Mouse (Mus musculus) G1E (cell line): ENCODE measurements around the gene Map1lc3b. TPM values are rescaled to one million over a fixed set of nuclear protein-coding genes. Genes with fewer than 3 reads are reported as not detected.

Experiments used
- ATAC-seq: 2 replicates; pipeline ENCODE4 v1.8.0; 2016; ENCODE audit warnings: mild to moderate bottlenecking; ENCODE audit not compliant: insufficient number of reproducible peaks, poor library complexity, low FRiP score, severe bottlenecking; ENCODE audit errors: extremely low read depth
- DNase-seq: peaks from one replicate; pipeline ENCODE4 v3.0.0; 2012; ENCODE audit warnings: low spot score
- H3K27me3 ChIP-seq: 2 replicates; pipeline ENCODE4 v1.6.1; 2012; ENCODE audit warnings: mild to moderate bottlenecking, low read length, inconsistent platforms; ENCODE audit not compliant: insufficient read depth
- H3K36me3 ChIP-seq: replicated peaks from 2 replicates; pipeline ENCODE3; 2012; ENCODE audit warnings: mild to moderate bottlenecking, inconsistent platforms
- H3K4me1 ChIP-seq: 2 replicates; pipeline ENCODE4 v1.6.1; 2012; ENCODE audit warnings: low read depth, low read length, inconsistent platforms, mixed read lengths; ENCODE audit not compliant: insufficient read depth
- H3K4me3 ChIP-seq: 2 replicates; pipeline ENCODE4 v1.5.1; 2012; ENCODE audit warnings: low read depth, mild to moderate bottlenecking, inconsistent platforms, low read length, moderate library complexity, mixed read lengths
- H3K9me3 ChIP-seq: replicated peaks from 2 replicates; pipeline ENCODE4 v1.6.1; 2012; ENCODE audit warnings: inconsistent platforms
- CTCF ChIP-seq: IDR thresholded peaks from 2 replicates; pipeline ENCODE4 v1.5.1; 2012; ENCODE audit warnings: low read depth, low read length, inconsistent platforms, mixed read lengths
- GATA1 ChIP-seq: IDR thresholded peaks from 2 replicates; pipeline ENCODE4 v1.6.1; 2012; ENCODE audit warnings: borderline replicate concordance, low read length, inconsistent platforms, mixed read lengths
- GATA2 ChIP-seq: IDR thresholded peaks from 2 replicates; pipeline ENCODE4 v1.6.1; 2012; ENCODE audit warnings: low read depth, low read length, inconsistent platforms, borderline replicate concordance
- POLR2AphosphoS5 ChIP-seq: IDR thresholded peaks from 2 replicates; pipeline ENCODE4 v1.6.1; 2012; ENCODE audit warnings: low read depth, low read length, inconsistent platforms; ENCODE audit not compliant: insufficient replicate concordance
- TAL1 ChIP-seq: conservative IDR thresholded peaks from 2 replicates; pipeline ENCODE4 v1.6.1; 2012; ENCODE audit warnings: low read depth, low read length, inconsistent platforms, mixed read lengths
- polyA plus RNA-seq: library from polyadenylated mRNA; stranded (reverse); fragments of >175 nt; gene quantifications from 2 replicates; pipeline ENCODE4 v1.2.3, GENCODE M21; 2012
- total RNA-seq, 2 experiments: library from RNA; stranded (forward) in 1 of 2; stranded (reverse) in 1 of 2; fragments of 200-1000 nt in 1 of 2; fragments of >200 nt in 1 of 2; fragmentation: Nextera tagmentation in 1 of 2; gene quantifications; 2 replicates each; pipeline ENCODE4 v1.2.3; 2014 to 2017

Gene Map1lc3b
- total and polyA plus RNA-seq, 3 experiments = 54.4 to 159 (median 109) TPM

DNA sequence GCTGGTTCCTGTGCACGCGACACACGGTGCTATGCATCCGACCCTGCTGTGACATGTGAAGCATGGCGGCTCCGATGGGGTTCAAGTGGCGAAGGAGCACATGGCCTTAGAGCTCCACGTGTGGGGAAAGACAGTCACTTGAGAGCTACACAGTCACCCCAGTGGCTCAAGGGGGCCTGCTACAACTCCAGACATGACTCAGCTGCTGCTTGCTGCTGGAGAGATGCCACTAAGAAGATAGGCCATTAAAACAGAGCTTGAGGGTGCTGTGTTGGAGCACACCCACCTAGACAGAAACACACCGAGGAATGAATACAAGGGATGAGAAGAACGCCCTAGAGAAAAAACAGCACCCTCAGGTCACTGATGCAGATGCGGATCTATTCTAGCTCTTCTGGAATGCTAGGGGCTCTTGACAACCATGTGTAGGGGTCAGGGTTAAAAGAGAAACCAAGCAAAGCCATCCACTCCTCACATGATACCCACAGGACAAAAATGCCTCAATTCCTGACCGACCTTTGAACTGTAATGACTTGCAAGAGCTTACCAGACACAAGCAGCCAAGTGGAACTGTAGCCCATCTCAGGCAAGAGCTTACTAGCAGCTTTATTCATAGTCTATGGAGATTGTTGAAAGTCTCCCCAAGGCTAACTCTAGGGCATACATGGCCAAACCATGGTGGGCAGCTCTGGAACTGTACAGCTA is 57.5 kb downstream of the Map1lc3b start:
- H3K4me1 ChIP-seq = no peaks in the 10 kb centered on the region
- ATAC-seq = no peak
- H3K36me3 ChIP-seq = no peaks in the 10 kb centered on the region
- H3K27me3 ChIP-seq = no peaks in the 10 kb centered on the region
- peaks cover 44% of the 10 kb centered on the region for H3K9me3 ChIP-seq
- TF ChIP-seq GATA2 = no peak
- no peak for TF ChIP-seq POLR2AphosphoS5
- no peak for TF ChIP-seq CTCF
- TF ChIP-seq GATA1 = no peak
- TF ChIP-seq TAL1 = no peak
- DNase-seq = no peak
- no peak overlapping the region for H3K4me3 ChIP-seq

Other genes with a start within 250 kb of the Map1lc3b start
- gene 1700018B08Rik, start 46.0 kb upstream of the Map1lc3b start, total RNA-seq (2014; fragmentation: Nextera tagmentation) = not detected in 2 replicates
- gene 1700018B08Rik, start 46.0 kb upstream of the Map1lc3b start, total RNA-seq (2017) = not detected in 2 replicates
- not detected in 2 replicates for gene 1700018B08Rik, start 46.0 kb upstream of the Map1lc3b start, polyA plus RNA-seq
- 5.9 and 9.2 TPM in 2 replicates for gene Fbxo31, start 11.6 kb upstream of the Map1lc3b start, total RNA-seq (2014; fragmentation: Nextera tagmentation)
- 4.9 and 6.0 TPM in 2 replicates for gene Fbxo31, start 11.6 kb upstream of the Map1lc3b start, total RNA-seq (2017)
- gene Fbxo31, start 11.6 kb upstream of the Map1lc3b start, polyA plus RNA-seq = 25.3 and 29.4 TPM in 2 replicates
- gene Zcchc14, start 62.5 kb downstream of the Map1lc3b start, total RNA-seq (2014; fragmentation: Nextera tagmentation) = not detected in 2 replicates
- 0.17 and 0.22 TPM in 2 replicates for gene Zcchc14, start 62.5 kb downstream of the Map1lc3b start, total RNA-seq (2017)
- gene Zcchc14, start 62.5 kb downstream of the Map1lc3b start, polyA plus RNA-seq = not detected in 2 replicates
- 3.3 TPM in 1 of 2 replicates, not detected in the other for gene Jph3, start 139.3 kb downstream of the Map1lc3b start, total RNA-seq (2014; fragmentation: Nextera tagmentation)
- 0.12 TPM in 1 of 2 replicates, not detected in the other for gene Jph3, start 139.3 kb downstream of the Map1lc3b start, total RNA-seq (2017)
- not detected in 2 replicates for gene Jph3, start 139.3 kb downstream of the Map1lc3b start, polyA plus RNA-seq
- 9.1 and 12.3 TPM in 2 replicates for gene Klhdc4, start 239.2 kb downstream of the Map1lc3b start, total RNA-seq (2014; fragmentation: Nextera tagmentation)
- 15.4 and 15.9 TPM in 2 replicates for gene Klhdc4, start 239.2 kb downstream of the Map1lc3b start, total RNA-seq (2017)
- 44.5 and 47.8 TPM in 2 replicates for gene Klhdc4, start 239.2 kb downstream of the Map1lc3b start, polyA plus RNA-seq